ENCODE assay signal across 16 mouse cellular contexts in the genomic region with DNA sequence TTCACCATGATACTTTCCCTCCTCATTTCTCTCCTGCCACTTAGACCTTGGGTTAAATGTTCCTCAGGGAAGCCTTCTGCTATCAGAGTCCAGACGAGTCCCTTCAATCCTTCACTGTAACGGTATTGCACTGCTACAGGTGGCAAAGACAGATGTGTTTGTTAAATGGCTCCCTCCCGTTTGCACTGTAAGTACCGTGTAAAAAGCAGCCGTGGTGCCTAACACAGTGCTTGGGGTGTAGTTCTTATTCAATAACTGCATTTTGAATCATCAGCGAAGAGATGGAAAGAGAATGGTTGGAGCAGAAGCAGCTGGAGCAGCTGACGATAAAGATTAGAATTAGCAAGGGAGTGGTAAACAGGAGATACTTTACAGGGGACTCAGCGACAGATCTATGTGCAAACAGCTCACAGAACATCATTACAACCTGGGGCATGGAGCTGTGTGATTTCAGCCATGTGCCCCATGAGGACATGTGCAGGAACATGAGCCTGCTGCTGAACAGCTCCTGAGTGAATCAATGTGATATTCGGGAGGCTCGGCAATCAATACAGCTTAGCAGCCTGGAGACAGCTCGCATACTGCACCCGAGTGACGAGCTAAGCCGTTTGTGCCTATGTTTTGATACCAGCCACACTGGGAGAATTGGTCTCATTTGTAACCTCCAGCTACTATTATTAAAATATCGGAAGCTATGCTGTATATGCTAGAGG.
"Had no signal": no experiment of that assay in that cellular context is flagged by ENCODE, and none has a peak within 500 bp of the region (broad histone marks: within the 10 kb centered on the region; RNA-seq: fewer than 3 reads in every experiment).

No protein-coding gene starts in this region.

- H3K9me3 ChIP-seq: limb, embryonic 12.5 days; liver, embryonic 13.5 days; lung, embryonic 15.5 days; stomach, embryonic 15.5 days had no signal

- DNase-seq: kidney, adult 8-10 months; kidney, postnatal 25 days; liver; liver, embryonic 13.5 days; liver, postnatal 0 days; lung, postnatal 14 days; right cerebral cortex, postnatal 14 days; thymus, adult 2 months; thymus, postnatal 25 days had no signal

- H3K36me3 ChIP-seq: limb, embryonic 12.5 days; liver, embryonic 13.5 days; lung, embryonic 15.5 days; stomach, embryonic 15.5 days had no signal

- H3K9ac ChIP-seq: limb, embryonic 12.5 days; liver, embryonic 13.5 days; liver, postnatal 0 days; lung, embryonic 15.5 days; stomach, embryonic 15.5 days had no signal

- H3K4me1 ChIP-seq: limb, embryonic 12.5 days; liver, embryonic 13.5 days; lung, embryonic 15.5 days; megakaryocyte, embryonic 14.5 days; stomach, embryonic 15.5 days had no signal

- H3K4me3 ChIP-seq: limb, embryonic 12.5 days; liver, embryonic 13.5 days; lung, embryonic 15.5 days; megakaryocyte, embryonic 14.5 days; stomach, embryonic 15.5 days had no signal

- H3K27ac ChIP-seq: limb, embryonic 12.5 days; liver, embryonic 13.5 days; lung, embryonic 15.5 days; macrophage; stomach, embryonic 15.5 days had no signal

- ATAC-seq: inflammation-experienced regulatory T-cells, adult 6 months; intestine, postnatal 0 days; liver, postnatal 0 days had no signal

- H3K27me3 ChIP-seq: limb, embryonic 12.5 days; liver, embryonic 13.5 days; lung, embryonic 15.5 days; megakaryocyte, embryonic 14.5 days; stomach, embryonic 15.5 days had no signal

- H3K4me2 ChIP-seq: limb, embryonic 12.5 days; liver, embryonic 13.5 days; lung, embryonic 15.5 days; stomach, embryonic 15.5 days had no signal
